Mouse (Mus musculus) adrenal gland (tissue): ENCODE data around the gene Dmbx1.

ENCODE experiments used
- intact Hi-C: fragments of 180-260 bp; cut with DNase I; formaldehyde crosslinking; loops from one replicate; pipeline ENCODE4 v1.15.1; 2025
- long read RNA-seq, 2 experiments: library from polyadenylated mRNA; unstranded; transcript quantifications; one replicate each; pipeline ENCODE4 v2.0.0; 2020; ENCODE audit warnings: borderline replicate concordance in 1 of 2; ENCODE audit not compliant: insufficient replicate concordance in 1 of 2

The Dmbx1 gene
- long read RNA-seq, experiment 1: 0 reads
- long read RNA-seq, experiment 2: 0 reads

GRCm38 (mm10) chr4:115939295-115940102 lies at the start of gene Dmbx1:
TSS of gene Dmbx1 (minus strand) at chr4:115939926.
- intact Hi-C loops: no loop called here

DNA sequence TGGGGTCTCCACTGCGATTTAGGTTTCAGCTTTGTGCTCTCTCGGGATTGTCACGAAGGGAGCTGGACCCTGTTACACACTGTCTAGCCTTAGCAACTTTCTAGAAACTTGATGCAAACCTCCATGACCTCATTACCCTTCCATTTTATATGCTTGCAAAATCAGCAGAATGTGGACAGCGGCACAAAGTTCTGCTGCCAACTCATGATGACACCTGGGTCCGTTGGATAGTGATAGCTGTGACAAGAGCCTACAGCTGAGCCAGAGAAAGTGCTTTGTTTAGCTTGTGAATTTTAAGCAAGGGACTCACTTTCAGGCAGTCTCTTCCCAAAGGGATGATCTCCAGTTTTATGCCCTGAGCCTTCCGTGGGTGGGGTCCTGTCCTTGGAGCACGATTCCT lies 49.7 kb upstream of the Dmbx1 start:
- intact Hi-C loops: no loop called here

- intact Hi-C loops: no loop called here
These were observed 48.3 kb upstream of the Dmbx1 start for GRCm38 (mm10) chr4:115987858-115988530.

GRCm38 (mm10) chr4:115987436-115987835 lies 47.7 kb upstream of the Dmbx1 start:
- intact Hi-C loops: no loop called here

DNA sequence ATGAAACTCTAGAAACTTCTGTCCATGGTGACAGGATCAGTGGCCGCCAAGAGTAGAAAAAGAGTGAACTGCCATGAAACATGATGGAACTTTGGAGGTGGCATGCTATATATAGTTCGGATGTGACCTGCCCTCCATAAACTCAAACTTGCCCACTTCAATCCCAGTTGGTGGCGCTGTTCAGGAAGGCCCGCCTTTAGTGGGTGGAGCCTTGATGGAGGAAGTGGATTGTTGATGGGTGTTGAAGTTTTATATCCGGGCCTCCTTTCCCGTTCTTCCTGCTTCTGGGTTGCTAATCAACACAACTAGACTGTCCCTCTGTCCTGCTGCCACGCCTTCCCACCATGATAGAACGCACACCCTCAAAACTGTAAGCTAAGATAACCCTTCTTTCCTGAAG lies 45.2 kb upstream of the Dmbx1 start:
- intact Hi-C loops: loop anchor here (5.0 kb wide), 1 partner anchor 253 kb away; no protein-coding TSS in a partner anchor

- intact Hi-C loops: loop anchor here (5.0 kb wide), 1 partner anchor 252 kb away; no protein-coding TSS in a partner anchor
These were observed 44.4 kb upstream of the Dmbx1 start for GRCm38 (mm10) chr4:115984111-115984510.

GRCm38 (mm10) chr4:115980676-115981075 lies 41.0 kb upstream of the Dmbx1 start:
- intact Hi-C loops: loop anchor here (2.0 to 5.0 kb wide), 2 partner anchors 78 to 248 kb away; no protein-coding TSS in a partner anchor

GRCm38 (mm10) chr4:115979437-115979836 lies 39.7 kb upstream of the Dmbx1 start:
- intact Hi-C loops: no loop called here

- intact Hi-C loops: no loop called here
These were observed 39.2 kb upstream of the Dmbx1 start for GRCm38 (mm10) chr4:115978911-115979310.

GRCm38 (mm10) chr4:115972543-115972942 lies 32.8 kb upstream of the Dmbx1 start:
- intact Hi-C loops: no loop called here

- intact Hi-C loops: no loop called here
These were observed 24.7 kb upstream of the Dmbx1 start for GRCm38 (mm10) chr4:115964446-115964845.

- intact Hi-C loops: no loop called here
These were observed 24.0 kb upstream of the Dmbx1 start for GRCm38 (mm10) chr4:115963751-115964150.

- intact Hi-C loops: no loop called here
These were observed 23.1 kb upstream of the Dmbx1 start for GRCm38 (mm10) chr4:115962671-115963412.

GRCm38 (mm10) chr4:115961991-115962390 lies 22.3 kb upstream of the Dmbx1 start:
- intact Hi-C loops: no loop called here

- intact Hi-C loops: no loop called here
These were observed 19.8 kb upstream of the Dmbx1 start for GRCm38 (mm10) chr4:115959546-115959945.

GRCm38 (mm10) chr4:115955494-115955775 lies 15.7 kb upstream of the Dmbx1 start:
- intact Hi-C loops: no loop called here

DNA sequence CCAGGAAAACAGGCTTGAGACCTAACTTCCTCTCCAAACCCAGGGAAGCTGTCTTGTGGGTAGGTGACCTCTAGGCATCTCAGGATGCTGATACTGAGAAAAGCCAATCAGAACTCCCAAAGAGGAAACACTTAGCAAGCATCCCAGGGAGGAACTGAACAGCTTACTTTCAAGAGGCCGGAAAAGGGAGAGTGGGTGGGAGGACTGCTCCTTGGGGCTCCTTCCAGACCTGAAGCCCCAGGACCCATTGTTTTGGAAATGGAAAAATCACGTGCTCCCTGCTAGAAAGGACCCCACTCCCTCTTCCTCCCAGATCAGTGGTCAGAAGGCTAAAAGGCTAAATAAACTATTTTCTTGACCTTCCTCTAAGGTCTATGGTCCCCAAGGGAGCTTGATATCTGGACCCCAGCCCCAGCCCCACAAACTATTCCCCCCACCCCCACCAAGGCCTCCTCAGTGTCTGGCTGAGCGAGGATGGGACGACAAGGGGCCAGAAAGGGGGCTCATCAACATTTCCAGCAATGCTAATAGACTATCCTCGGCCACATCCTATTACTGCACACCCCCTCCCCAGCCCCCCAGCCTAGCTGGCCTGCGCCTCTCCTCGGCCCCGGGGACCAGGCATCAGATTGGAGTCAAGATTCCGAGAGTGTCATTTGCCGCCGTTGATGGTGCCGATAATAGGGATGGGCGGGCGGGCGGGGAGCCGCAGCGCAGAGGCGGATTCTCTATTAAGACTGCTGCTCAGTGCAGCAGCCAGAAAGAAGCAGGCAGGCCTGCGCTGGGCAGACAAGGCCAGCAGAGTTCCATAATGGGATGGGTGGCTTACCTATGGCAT lies 15.1 kb upstream of the Dmbx1 start:
- intact Hi-C loops: no loop called here

DNA sequence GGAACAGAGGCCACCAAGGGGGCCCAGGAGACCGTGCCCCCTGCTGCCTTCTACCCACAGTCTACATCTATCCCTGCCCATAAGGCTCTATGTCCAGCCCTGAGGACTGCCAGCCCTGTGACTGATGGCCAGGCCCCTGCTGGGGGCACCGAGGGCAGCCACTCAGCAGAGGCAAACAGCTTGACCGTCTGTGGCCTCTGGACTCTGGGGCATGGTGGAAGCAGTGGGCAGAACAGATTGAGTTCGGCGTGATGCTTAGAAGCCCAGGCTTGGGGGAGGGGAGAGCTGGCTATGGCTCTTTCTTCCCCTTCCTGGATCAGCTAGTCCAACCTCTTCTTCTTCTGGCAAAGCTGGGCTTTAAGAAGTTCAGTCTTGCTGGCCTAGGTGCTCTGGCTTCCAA lies 13.8 kb upstream of the Dmbx1 start:
- intact Hi-C loops: loop anchor here (2.0 kb wide), 1 partner anchor 223 kb away; no protein-coding TSS in a partner anchor

DNA sequence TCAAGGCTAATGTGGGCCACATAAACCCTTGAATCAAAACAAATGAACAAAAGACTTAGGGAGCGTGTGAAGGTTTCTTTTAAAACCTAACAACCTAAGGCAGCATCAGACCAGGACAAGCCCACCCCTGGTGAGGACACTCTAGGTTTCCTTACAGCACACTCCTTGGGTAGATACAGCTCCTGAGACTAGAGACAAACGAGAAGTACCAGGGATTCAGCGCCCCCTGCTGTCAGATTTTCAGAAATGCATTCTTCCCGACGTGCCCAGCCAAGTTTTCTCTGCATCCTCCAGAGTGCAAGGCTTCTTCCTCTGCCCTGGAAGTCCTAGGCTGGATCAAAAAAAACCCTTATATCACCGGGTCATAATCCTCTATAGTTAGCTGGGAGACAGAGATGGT lies 13.0 kb upstream of the Dmbx1 start:
- intact Hi-C loops: loop anchor here (1.0 to 2.0 kb wide), 2 partner anchors 49 to 222 kb away; no protein-coding TSS in a partner anchor

DNA sequence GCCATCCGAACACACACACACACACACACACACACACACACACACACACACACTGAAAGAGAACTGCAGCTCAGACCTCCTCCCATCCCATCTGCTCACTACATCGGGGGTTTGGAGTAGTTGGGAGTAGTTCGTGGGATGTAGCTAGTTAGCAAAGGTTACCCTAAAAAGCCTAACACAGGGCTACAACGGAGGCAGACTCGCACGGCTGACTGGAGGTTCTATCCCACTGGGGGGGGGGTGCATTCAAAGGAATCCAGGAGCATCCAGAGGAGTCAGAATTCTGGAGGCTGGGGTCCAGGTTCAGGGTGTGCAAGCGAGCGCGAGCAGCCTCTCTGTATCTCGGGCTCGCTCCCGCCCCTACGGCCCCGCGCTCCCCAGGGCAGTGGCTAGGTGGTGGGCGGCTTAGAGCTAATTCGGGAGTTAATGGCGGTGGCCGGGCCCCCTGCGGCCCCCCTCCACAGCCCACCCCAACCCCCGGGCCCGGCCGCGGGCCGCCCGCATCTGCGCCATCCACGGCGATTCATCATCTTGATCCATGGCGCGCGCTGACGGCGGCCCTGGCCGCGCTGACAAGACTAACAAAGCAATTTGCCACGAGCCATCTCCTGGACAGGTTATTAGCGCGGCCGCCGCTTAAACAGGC lies 4.1 kb upstream of the Dmbx1 start:
- intact Hi-C loops: no loop called here
